Comparison of ENCODE assay signal across 9 mouse cellular contexts in the genomic region with DNA sequence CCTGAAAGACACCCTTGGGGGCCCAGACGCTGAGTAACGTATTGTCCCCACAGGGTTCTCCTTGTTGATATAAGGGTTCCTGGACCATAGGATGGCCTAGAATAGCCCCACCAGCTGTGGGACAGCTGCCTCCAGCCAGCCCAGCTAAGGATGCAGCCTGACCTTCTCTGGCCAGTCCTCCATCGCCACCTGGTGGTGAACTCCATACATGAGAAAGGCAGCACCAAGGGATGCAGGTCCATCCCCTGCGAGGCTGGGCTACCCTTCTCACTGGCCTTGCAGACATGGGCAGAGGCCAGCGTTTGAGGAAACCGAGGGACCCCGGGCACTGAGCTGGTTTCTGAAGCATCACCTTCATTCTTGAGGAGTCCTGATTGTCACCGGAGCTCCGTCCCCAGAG. TPM values are rescaled to one million over a fixed set of nuclear protein-coding genes. Genes with fewer than 3 reads are reported as not detected.
A peak's percentile ranks its signal among the peaks of the same experiment; 100 is the strongest.
DNase-seq lines count a peak whose midpoint lies in the region; ATAC-seq and TF ChIP-seq lines count a peak whose summit lies in the region.
"Had no signal": no experiment of that assay in that cellular context is flagged by ENCODE, and none has a peak within 500 bp of the region (broad histone marks: within the 10 kb centered on the region; RNA-seq: fewer than 3 reads in every experiment).

No protein-coding gene starts in this region.

- no peak for TF ChIP-seq POLR2A in lung, adult 2 months (IDR thresholded peaks at IDR 0.05; ENCODE audit: borderline replicate concordance, extremely low read depth, low read depth, low read length)

- no peak overlapping the region for H3K4me2 ChIP-seq in forebrain, embryonic 11.5 days (ENCODE audit: low read depth, low read length, severe bottlenecking)
- H3K4me2 ChIP-seq: embryonic facial prominence, embryonic 12.5 days had no signal

- no peaks in the 10 kb centered on the region for H3K27me3 ChIP-seq in forebrain, embryonic 11.5 days (ENCODE audit: control insufficient read depth, insufficient read depth, low read length)

- H3K9me3 ChIP-seq in forebrain, embryonic 11.5 days (ENCODE audit: control insufficient read depth, low read length), result no peaks in the 10 kb centered on the region
- H3K9me3 ChIP-seq: embryonic facial prominence, embryonic 12.5 days had no signal

- WGBS in forebrain, embryonic 11.5 days, result 23% methylated on average over 9 of the region's 9 CpGs
- WGBS in large intestine, adult 2 months, result 18% methylated on average over 9 of the region's 9 CpGs
- WGBS in lung, adult 2 months, result 11% methylated on average over 9 of the region's 9 CpGs

- no peak overlapping the region for H3K27ac ChIP-seq in forebrain, embryonic 11.5 days (ENCODE audit: low read depth, low read length)
- H3K27ac ChIP-seq: embryonic facial prominence, embryonic 12.5 days had no signal

- no peak overlapping the region for H3K4me3 ChIP-seq in forebrain, embryonic 11.5 days (ENCODE audit: low read depth, low read length)
- H3K4me3 ChIP-seq in lung, adult 2 months (replicated peaks; ENCODE audit: extremely low read depth, low read depth, low read length), result no peak overlapping the region
- H3K4me3 ChIP-seq: embryonic facial prominence, embryonic 12.5 days had no signal

- no peaks in the 10 kb centered on the region for H3K36me3 ChIP-seq in forebrain, embryonic 11.5 days (ENCODE audit: control insufficient read depth, insufficient read depth, low read length)
- H3K36me3 ChIP-seq: embryonic facial prominence, embryonic 12.5 days had no signal

- H3K9ac ChIP-seq in forebrain, embryonic 11.5 days (ENCODE audit: low read length), result no peak overlapping the region
- H3K9ac ChIP-seq: embryonic facial prominence, embryonic 12.5 days had no signal

- H3K4me1 ChIP-seq in forebrain, embryonic 11.5 days (replicated peaks; ENCODE audit: control insufficient read depth, insufficient read depth, low read length), result peaks cover 18% of the 10 kb centered on the region
- no peaks in the 10 kb centered on the region for H3K4me1 ChIP-seq in lung, adult 2 months (ENCODE audit: control insufficient read depth, insufficient read depth, low read length)
- H3K4me1 ChIP-seq: embryonic facial prominence, embryonic 12.5 days had no signal

- peak; percentile 51 for DNase-seq in CD4-positive helper T cell, adult 2 months (ENCODE audit: low read depth, low spot score)
- peak; percentile 11 for DNase-seq in c-Kit-negative CD71-positive TER-119-positive erythroid progenitor cells, embryonic 14.5 days (ENCODE audit: low read depth, low spot score)
- DNase-seq in forebrain, embryonic 11.5 days (ENCODE audit: low spot score), result peak; percentile 92
- DNase-seq in heart, postnatal 14 days, result peak; percentile 90 to 96
- DNase-seq in large intestine, adult 2 months (ENCODE audit: low read depth, low spot score), result peak; percentile 29
- DNase-seq in lung, adult 2 months, result peak; percentile 76
- DNase-seq in ovary, postnatal 10 days (ENCODE audit: low spot score), result peak; percentile 69
- peak; percentile 63 for DNase-seq in thymus, postnatal 0 days (ENCODE audit: low spot score)

- TF ChIP-seq CTCF in lung, adult 2 months (IDR thresholded peaks at IDR 0.05; ENCODE audit: insufficient read depth, low read length), result peak; percentile 99

- intact Hi-C loops in heart, postnatal 14 days (cut with DNase I), result loop anchor here (1.0 to 2.0 kb wide), 4 partner anchors 63 to 361 kb away; no protein-coding TSS in a partner anchor

- ATAC-seq in forebrain, embryonic 11.5 days (replicated peaks; ENCODE audit: low FRiP score), result peak; percentile 81

RNA-seq across cellular contexts. Expression of gene A530016L24Rik, which starts 15.5 kb away (rescaled TPM):
- polyA plus RNA-seq in forebrain, embryonic 11.5 days (2014; fragmentation: Nextera tagmentation; extraction: Ambion mirVana), result 0.13 TPM in 1 of 2 replicates, not detected in the other
- total RNA-seq in heart, postnatal 14 days (2021), result 10 to 100 TPM; 15.7 to 20.7 TPM
- 2.1 and 3.2 TPM in 2 replicates for polyA plus RNA-seq in large intestine, adult 2 months (2012; rRNA removed)
- 9.5 and 11.6 TPM in 2 replicates for polyA plus RNA-seq in lung, adult 2 months (2012; rRNA removed)
- 0.06 and 0.09 TPM in 2 replicates for polyA plus RNA-seq in thymus, postnatal 0 days (2015; fragmentation: Nextera tagmentation; extraction: Ambion mirVana)
- polyA plus RNA-seq: embryonic facial prominence, embryonic 12.5 days had no signal

RNA-seq across cellular contexts. Expression of gene Tmem179, which starts 42.8 kb away (rescaled TPM):
- polyA plus RNA-seq in forebrain, embryonic 11.5 days (2014; fragmentation: Nextera tagmentation; extraction: Ambion mirVana), result 3.1 and 3.4 TPM in 2 replicates
- not detected for total RNA-seq in heart, postnatal 14 days (2021)
- polyA plus RNA-seq in large intestine, adult 2 months (2012; rRNA removed), result 1.7 and 2.1 TPM in 2 replicates
- 0.09 TPM in 1 of 2 replicates, not detected in the other for polyA plus RNA-seq in lung, adult 2 months (2012; rRNA removed)
- polyA plus RNA-seq in thymus, postnatal 0 days (2015; fragmentation: Nextera tagmentation; extraction: Ambion mirVana), result 0.08 and 0.18 TPM in 2 replicates

Comparison
In these comparisons a context has a peak if more than half of its experiments do, and no peak if none do; other contexts are left out.
1. DNase-seq: peak in every context shown above with its lines; median percentile 93 in heart, postnatal 14 days; 92 in forebrain, embryonic 11.5 days; 76 in lung, adult 2 months; 69 in ovary, postnatal 10 days; 63 in thymus, postnatal 0 days; 51 in CD4-positive helper T cell, adult 2 months; 29 in large intestine, adult 2 months; 11 in c-Kit-negative CD71-positive TER-119-positive erythroid progenitor cells, embryonic 14.5 days.